Mouse (Mus musculus) urinary bladder, adult 2 months (tissue): Measurements from ENCODE around the gene Lbhd1. TPM values are rescaled to one million over a fixed set of nuclear protein-coding genes. Genes with fewer than 3 reads are reported as not detected.

Experiments used
- DNase-seq: peaks from one replicate; pipeline ENCODE4 v3.0.0; 2022; ENCODE audit warnings: low spot score
- polyA plus RNA-seq: library from polyadenylated mRNA; depleted of rRNA; stranded (reverse); fragments of >200 nt; gene quantifications from 2 replicates; pipeline ENCODE4 v1.2.3, GENCODE M21; 2012

The Lbhd1 gene
- polyA plus RNA-seq, 1 experiment, result 4.9 TPM

- DNase-seq, result no peak
Measured at GRCm38 (mm10) chr19:8911810-8912209, 28.3 kb downstream of the Lbhd1 start.

GRCm38 (mm10) chr19:8914212-8914611 is 30.7 kb downstream of the Lbhd1 start:
- no peak for DNase-seq

DNA sequence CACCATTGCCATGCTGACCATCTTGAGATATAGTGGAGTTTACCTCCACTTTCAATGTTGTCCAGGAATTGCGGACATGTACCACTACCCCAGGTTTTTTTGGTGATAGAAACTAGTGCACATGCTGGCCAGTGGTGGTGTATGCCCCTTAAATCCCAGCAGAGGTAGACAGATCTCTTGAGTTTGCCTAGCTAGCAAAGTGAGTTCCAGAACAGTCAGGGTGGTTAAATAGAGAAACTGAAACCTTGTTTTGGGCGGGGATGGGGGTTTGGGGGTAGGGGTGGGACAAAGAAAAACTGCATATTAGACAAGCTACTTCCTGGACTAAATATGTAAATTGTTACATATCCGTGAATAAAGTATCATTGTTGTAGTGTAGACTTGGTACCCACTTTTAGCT is 35.5 kb downstream of the Lbhd1 start:
- DNase-seq, result no peak

- DNase-seq, result no peak
Measured at GRCm38 (mm10) chr19:8919684-8920072, 36.1 kb downstream of the Lbhd1 start.

DNA sequence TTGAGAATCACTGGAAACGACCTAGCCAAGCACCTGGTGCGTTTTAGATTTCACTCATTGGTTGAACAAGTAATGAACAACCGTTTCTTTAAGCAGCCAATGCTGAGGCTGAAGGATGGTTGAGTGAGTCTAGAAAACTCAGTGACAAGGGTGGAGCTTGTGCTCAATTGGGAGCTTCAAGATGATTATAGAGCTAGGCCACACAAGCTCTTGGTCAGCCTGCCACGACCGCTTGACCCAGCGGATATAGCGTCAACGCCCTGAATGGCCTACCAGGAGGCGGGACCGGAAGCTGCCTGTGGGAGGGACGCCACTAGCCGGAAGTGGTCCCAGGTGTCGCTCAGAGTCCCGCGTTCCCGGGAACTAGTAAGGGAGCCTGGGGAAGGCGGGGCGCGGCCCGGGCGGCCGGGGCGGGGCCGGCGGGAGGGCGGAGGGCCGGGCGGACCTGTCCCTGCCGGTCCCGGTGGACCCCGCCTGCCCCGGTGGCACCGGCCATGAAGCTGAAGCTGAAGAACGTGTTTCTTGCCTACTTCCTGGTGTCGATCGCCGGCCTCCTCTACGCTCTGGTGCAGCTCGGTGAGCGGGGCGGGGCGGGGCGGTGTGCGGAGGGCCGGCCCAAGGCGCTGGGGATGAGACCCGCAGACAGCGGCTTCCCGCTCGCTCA is 36.7 kb downstream of the Lbhd1 start, which contains the start of gene B3gat3:
TSS of gene B3gat3 (plus strand) at position 302 of the 664 bp plus-strand sequence.
- DNase-seq, result peak; percentile 89

GRCm38 (mm10) chr19:8920836-8921291 is 37.3 kb downstream of the Lbhd1 start:
- DNase-seq, result no peak

- no peak for DNase-seq
Measured at GRCm38 (mm10) chr19:8921741-8922140, 38.2 kb downstream of the Lbhd1 start.

DNA sequence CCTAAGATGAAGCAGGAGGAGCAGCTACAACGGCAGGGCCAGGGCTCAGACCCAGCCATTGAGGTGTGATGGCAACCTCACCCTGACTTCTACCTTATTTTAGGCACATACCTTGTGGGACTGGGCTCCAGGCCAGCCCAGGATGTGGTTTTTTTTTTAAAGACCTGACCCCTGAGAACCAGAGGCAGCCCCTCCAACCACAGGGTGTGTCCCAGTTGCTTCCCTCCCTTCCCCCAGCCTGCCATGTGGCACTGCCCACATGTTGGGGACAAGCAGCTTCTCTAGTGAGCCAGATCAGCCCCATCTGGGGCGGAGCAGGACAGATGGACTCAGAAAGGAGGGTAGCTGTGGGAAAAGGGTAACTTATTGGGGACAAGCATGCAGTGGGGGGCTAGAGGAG is 43.2 kb downstream of the Lbhd1 start:
- DNase-seq, result no peak

GRCm38 (mm10) chr19:8927891-8928525 is 44.5 kb downstream of the Lbhd1 start:
- DNase-seq, result no peak

GRCm38 (mm10) chr19:8928689-8929223 is 45.2 kb downstream of the Lbhd1 start:
- peak; percentile 51 for DNase-seq

DNA sequence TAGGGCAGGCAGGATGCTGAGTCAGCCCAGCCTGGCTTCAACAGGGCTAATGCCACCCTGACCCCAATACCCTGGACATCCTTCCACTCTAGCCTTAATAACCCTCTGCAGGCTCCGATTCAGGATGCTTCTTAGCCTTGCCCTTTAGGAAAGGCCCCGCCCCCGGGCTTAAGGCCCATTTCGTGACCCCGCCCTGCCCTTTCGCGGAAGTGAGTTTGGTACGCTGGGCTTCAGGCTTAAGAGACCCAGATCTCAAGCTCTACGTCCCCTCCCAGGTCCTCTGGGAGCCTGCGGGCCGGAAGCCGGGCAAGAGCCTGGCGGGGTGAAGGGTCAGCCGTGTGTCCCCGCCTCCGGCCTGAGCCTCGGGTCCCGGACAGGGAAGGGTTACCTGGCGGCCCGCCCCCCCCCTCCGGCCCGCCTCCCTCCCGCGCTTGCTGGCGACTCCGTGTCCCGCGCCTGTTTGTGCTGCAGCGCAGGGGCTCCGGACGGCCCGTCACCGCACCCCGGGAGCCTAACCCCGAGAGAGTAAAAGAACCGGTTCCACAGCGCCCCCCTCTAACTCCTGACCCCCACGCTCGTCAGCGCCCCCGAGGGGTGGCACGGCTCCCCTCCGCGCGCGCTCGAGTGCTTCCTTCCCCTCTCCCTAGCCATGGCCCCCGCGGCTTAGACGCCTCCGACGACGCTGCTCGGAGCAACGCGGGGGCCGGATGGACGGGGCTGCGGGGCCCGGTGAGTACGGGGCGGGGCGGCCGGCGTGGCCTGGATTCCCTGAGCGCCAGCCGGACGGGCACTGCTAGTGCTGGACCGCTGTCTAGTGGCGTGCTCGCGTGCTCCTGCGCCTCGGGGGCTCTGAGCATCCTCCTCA is 45.9 kb downstream of the Lbhd1 start, which contains the start of the genes Rom1 and Eml3:
TSS of gene Rom1 (minus strand) at position 133 of the 865 bp plus-strand sequence.
TSS of gene Eml3 (plus strand) at position 329 of the 865 bp plus-strand sequence.
- DNase-seq, result peak; percentile 77

DNA sequence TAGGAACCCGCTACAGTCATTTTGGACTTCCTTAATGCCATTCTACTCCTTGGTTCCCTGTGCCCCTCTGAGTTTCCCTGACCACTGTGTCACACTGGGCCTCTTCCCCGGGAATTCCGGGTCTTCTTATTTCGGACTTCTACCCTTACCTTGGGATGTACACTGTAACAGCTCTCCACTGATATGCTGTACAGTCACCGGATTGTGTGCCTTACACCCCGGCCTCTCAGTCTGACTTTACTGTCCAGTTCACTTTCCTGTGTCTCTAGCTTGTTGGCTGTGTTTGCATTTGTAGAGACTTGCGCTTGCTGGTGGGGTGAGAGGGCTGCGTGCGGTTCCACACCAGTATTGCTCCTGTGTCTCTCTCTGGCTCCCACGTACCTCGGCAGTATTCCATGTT is 46.6 kb downstream of the Lbhd1 start:
- no peak for DNase-seq

GRCm38 (mm10) chr19:8930771-8931170 is 47.2 kb downstream of the Lbhd1 start:
- no peak for DNase-seq

DNA sequence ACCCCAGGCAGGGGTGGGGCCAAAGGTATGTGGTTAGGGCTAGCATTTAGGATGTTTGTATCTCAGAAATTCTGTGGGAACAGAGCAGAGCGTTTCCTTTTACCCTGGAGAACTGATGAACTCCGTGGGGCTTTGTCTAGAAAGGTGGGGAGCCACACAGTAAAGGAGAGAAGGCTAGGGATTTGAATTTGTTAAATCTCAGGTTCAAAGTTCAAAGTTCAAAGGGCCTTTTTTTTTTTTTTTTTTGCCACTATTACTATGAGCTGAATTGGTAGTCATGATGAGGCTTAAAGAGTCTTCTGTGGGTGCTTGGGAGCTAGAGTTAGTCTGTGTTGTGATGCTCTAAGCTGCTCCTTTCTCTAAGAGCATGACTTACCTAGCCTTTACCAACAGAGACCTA is 53.2 kb downstream of the Lbhd1 start:
- no peak for DNase-seq

DNA sequence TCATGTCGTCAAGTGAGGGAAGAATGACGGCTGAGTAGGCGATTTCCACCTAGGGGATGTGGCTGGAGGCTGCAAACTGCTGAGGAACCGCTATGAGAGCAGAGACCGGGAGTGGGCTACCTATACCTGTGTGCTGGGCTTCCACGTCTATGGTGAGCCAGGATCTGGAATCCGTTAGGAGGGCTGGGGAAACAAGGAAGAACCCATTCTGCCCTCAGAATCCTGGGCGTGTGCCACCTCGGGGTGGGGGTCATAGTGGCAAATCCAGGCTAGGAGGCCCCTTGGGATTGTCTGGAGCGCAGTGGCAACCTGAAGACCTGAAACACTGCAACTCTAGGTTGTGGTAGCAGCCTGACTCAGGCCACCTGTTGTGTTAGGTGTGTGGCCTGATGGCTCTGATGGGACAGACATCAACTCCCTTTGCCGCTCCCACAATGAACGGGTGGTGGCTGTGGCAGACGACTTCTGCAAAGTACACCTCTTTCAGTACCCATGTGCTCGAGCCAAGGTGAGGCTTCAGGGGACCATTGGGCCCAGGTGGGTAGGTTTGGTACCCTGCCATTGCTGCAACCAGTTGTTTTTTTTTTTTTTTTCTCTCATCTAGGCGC is 57.1 kb downstream of the Lbhd1 start:
- no peak for DNase-seq

DNA sequence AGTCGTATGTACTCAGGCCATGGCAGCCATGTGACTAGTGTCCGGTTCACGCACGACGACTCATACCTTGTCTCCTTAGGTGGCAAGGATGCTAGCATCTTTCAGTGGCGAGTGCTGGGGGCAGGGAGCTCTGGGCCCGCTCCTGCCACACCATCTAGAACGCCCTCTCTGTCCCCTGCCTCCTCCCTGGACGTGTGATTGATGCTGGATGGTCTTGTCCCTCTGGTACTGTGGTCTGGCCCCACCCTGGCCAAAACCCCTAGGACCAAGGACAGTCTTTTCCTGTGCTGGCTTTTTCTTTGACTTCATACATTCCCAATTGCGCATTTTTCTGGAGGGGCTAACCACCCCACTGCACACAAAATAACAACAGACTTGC is 57.6 kb downstream of the Lbhd1 start:
- DNase-seq, result no peak

GRCm38 (mm10) chr19:8941515-8942217 is 58.1 kb downstream of the Lbhd1 start, which contains the start of gene Mta2:
Gene Mta2, plus strand, starts transcription at chr19:8941875.
- DNase-seq, result peak; percentile 88
